Mouse (Mus musculus): Measurements from ENCODE around the gene Fastkd3. TPM values are rescaled to one million over a fixed set of nuclear protein-coding genes. Genes with fewer than 3 reads are reported as not detected.

Fastkd3 gene
- polyA plus RNA-seq, 1 experiment from 2014 or later = 46.1 TPM

Other genes starting within 250 kb of the Fastkd3 start
- gene Mtrr, start 85 bp upstream of the Fastkd3 start, polyA plus RNA-seq (2016; fragmentation: Nextera tagmentation; extraction: Ambion mirVana) = 23.6 and 26.4 TPM in 2 replicates
- gene 1700001L19Rik, start 15.2 kb downstream of the Fastkd3 start, polyA plus RNA-seq (2016; fragmentation: Nextera tagmentation; extraction: Ambion mirVana) = 0.55 TPM in 2 replicates

All from embryonic facial prominence, embryonic 10.5 days (tissue).